Mouse (Mus musculus) 3T3-L1 (cell line): ENCODE data around the gene 2310039H08Rik.
"Not testable (repeated sequence)": the region's sequence is repeated elsewhere in the genome, so short reads cannot be mapped to it uniquely, and the experiment has no call there.

Experiments used
- DNase-seq: peaks from one replicate; pipeline ENCODE4 v3.0.0-alpha.2; 2015; ENCODE audit warnings: low read depth, low spot score

Gene 2310039H08Rik

DNA sequence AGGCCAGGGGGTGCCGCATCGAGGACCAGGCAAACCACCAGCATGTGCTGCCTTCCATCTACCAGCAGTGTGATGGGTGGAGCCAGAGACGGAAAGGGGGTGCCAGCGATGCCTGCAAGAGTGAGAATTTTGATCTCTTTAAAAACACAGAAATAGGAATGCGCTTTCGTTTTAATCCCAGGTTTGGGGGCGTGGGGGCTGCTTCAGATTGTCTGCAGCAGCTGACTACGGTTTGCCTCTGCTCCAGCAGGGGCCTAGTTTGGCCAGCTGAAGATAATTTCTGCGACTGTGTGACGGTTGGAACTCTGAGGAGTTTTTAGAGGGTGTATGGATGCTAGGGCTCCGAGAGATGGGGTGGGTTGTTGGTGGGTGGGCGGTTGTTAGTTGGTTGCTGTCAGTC, 13.7 kb upstream of the 2310039H08Rik start:
- no peak for DNase-seq

DNA sequence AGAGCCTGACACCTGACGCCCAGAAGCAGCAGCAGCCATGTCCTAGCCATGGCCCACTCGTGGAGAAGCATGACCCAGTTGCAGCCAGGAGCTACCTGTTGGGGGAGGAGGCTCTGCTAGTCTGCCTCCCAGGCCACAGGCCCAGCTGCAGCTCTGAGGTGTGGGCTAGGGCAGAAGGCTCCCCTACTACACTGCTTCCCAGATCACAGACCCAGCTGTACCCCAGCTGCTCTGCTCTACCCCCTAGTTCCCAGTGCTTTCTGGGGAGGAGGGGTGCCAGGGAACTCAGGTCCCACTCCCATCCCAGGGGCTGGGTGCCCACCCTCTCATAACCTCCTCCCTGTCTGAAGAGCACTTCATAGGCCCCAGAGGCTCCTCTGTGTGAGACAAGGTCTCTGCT, 8.9 kb upstream of the 2310039H08Rik start, which contains the start of gene Ptcra:
Gene Ptcra, minus strand, starts transcription at position 169 of the 400 bp plus-strand sequence.
- DNase-seq = no peak

DNA sequence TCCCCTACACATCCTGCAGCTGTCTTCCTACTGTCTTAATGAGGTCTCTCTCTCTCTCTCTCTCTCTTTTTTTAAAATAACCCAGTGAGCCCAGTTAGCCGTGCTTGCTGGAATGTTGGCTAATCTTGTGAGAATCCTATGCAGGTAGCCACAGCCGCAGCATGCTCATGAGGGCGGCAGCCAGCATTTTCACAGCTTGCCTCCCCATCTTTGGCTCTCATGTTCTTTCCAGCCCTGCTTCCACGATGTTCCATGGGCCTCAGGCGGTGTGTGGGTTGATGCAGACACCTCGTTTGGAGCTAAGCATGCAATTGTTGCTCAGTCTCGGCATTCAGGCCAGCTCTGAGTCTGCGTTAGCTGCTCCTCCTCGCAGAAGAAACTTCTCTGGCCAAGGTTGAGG, 7.5 kb upstream of the 2310039H08Rik start:
- DNase-seq = not testable (repeated sequence)

DNA sequence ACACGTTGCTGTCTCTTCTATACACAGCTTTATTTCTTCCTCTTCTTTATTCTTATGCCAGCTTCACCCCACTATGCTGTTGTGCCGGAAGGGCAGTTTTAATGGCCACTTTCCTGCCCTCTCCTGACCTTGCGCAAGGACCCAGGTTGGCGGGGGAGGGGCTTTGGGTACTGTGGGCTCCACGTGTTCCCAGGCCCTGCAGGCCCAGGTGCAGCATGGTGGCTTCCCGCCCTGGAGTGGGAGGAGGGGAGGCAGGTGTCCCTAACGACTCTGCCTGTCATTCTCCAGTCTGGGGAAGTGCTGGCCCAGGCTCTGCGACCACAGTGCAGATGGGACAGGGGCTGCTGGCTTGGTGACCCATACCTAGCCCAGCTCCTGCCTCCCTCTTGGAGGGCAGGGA, 4.6 kb upstream of the 2310039H08Rik start:
- no peak for DNase-seq

DNA sequence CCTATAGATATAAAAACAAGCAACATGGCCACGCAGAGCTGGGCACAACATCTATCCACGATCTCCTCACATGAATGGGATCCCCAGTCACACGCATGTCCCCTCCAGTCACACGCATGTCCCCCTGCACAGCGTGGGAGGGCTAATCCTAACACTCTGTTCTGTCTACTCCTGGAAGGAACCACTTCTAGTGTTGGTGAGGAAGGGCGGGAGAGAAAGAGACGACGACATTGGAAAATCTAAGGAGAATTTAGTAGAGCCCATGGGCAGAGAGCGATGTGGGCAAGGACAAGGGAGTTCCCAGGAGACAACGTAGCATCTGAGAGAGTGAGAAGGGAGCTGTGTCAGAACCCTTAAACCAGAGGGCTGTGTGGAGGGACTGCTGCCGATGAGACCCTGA, 1.9 kb upstream of the 2310039H08Rik start:
- DNase-seq = no peak

DNA sequence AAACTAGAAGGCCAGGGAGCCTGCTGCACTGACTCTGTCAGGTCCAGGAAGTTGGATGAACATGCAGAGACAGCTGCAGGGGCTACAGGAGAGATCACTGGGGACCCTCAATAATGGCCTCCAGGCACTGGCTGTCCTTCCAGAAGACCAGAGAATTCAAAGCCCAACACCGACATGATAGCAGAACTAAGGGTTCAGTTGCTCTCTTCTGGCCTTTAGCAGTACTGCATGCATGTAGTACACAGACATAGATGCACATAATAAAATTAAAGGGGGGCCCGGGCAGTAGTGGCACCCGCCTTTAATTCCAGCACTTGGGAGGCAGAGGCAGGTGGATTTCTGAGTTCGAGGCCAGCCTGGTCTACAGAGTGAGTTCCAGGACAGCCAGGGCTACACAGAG, 1.4 kb upstream of the 2310039H08Rik start:
- peak; percentile 33 for DNase-seq

DNA sequence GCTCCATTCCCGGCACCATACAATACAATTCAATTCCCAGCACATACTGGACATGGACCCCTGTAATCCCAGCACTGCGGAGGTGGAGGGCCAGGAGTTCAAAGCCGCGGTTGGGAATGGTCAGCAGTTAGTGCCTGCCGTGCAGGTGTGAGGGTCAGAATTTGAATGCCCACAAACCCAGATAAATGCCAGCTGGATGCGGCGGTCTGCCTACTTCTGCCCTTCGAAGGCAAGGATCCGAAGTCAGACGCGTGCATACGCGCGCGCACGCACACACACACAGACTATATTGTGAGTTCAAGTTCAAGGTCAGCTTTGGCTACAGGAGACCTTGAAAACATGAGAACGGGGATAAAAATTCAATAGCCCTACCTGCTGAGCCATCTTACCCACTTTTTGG, 819 bp upstream of the 2310039H08Rik start:
- no peak for DNase-seq

DNA sequence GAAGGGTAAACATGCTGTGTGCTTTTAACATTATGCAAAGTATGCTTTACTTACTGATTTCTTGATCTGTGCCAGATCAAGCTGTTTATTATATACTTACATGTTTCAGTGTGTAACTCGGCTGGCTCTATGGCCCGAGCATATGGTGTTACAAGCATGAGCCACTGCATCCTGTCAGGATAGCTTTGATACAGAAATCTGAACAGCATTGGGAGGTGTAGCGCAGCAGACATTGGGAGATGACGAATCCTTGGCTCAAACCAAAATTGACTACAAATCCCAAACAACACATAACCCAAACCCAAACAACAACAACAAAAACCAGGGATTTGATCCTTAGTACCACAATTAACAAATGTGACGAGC, 414 bp upstream of the 2310039H08Rik start:
- DNase-seq = no peak

DNA sequence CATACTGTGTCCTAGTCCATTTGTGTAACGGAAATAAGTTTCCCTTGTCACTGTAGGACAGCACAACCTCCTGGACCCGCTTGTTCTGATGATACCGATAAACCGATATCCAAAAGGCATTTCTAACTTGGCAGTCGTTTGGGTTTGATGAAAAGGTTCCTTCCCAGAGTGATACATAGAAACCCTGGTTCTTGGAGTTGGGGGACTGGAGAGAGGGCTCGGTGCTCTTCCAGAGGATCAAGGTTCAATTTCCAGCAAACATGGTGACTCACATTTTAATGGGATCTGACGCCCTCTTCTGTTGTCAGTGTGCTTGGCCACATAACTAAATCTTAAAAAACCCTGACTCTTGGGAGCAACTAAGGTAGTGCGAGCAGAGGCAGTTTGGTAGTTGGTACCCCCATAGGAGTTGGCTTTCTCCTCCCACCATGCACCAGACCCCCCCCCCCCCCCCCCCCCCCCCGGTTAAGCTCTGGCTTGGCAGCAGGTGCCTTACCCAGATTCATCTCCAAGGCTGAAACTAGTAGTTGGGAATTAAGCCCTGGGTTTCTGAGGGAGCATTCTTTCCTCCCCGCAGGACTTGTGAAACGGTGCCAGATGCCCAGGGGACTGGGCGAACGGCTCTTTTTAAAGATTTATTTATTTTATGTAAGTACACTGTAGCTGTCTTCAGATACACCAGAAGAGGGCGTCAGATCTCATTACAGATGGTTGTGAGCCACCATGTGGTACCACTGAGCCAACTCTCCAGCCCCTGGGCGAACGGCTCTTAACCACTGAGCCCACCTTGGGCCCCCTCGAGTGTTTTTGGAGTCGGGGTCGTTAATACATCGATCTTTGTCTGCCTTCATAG, 1.1 kb downstream of the 2310039H08Rik start:
- DNase-seq = peak; percentile 76

DNA sequence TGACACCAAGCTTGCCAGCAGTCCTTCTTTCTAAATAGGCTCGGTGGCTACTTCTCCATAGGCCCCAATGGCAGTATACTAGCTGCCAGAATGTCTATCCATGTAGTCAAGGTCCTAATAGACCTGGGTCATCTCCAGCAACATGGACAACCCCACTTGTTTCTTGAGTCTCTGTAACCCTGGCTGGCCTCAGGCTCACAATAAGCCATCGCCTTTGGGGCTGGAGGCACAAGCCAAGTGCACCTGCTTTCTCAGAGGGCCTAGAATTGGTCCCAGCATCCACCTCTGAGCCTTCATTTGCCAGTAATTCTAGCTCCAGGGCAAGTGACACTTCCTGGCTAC, 1.7 kb downstream of the 2310039H08Rik start:
- DNase-seq = no peak

DNA sequence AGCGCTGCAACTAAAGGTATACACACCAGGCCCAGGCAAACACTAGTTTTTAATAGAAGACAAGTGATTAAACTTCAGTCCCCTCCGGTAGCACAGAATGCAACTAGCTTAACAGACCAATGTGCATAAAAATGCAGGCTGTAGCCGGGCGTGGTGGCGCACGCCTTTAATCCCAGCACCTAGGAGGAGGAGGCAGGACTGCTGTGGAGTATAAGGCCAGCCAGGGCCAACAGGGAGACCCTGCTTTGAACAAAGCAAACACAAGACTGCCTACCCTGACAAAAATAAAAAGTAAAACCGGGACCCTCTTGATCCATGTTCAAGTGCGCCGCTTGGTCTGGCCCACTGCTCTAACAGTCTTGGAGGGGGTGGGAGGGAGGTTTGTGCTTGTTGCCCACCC, 2.6 kb downstream of the 2310039H08Rik start:
- DNase-seq = no peak

DNA sequence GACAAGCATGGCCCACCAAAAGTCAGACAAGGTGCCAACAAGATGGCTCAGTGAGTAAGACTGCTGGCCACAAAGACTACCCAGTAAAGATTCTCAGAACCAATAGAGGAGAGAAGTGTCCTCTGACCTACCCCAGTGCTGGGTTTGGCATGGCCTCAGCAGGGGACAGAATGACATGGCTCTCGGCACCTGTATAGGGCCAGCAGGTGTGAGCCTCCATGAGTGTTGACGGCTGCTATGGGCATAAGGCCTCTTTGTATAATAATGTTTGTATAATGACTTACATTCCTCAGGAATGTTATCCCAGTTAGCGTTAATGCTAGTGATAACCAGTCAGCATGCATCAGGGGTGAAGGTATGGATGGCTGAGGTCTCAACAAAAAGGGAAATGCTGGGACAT, 3.7 kb downstream of the 2310039H08Rik start:
- DNase-seq = no peak

DNA sequence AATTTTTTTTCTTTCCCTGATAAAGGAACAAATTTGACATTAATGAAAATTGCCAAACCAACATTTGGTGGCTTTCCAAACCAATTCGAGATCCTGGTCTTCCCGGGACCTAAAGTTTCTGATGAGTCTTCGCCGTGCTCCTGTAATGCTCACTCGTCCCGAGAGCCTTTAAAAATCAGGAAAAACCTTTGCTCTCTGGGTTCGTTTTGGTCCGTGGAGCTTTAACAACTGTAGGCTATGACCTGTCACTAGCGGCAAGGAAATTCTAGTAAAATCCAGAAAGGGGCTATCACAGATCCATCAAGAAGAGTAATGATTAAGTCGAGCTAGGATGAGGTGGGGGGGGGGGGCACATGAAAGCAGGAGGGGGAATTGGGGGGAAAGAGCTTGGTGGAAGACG, 9.4 kb downstream of the 2310039H08Rik start:
- peak; percentile 46 for DNase-seq

DNA sequence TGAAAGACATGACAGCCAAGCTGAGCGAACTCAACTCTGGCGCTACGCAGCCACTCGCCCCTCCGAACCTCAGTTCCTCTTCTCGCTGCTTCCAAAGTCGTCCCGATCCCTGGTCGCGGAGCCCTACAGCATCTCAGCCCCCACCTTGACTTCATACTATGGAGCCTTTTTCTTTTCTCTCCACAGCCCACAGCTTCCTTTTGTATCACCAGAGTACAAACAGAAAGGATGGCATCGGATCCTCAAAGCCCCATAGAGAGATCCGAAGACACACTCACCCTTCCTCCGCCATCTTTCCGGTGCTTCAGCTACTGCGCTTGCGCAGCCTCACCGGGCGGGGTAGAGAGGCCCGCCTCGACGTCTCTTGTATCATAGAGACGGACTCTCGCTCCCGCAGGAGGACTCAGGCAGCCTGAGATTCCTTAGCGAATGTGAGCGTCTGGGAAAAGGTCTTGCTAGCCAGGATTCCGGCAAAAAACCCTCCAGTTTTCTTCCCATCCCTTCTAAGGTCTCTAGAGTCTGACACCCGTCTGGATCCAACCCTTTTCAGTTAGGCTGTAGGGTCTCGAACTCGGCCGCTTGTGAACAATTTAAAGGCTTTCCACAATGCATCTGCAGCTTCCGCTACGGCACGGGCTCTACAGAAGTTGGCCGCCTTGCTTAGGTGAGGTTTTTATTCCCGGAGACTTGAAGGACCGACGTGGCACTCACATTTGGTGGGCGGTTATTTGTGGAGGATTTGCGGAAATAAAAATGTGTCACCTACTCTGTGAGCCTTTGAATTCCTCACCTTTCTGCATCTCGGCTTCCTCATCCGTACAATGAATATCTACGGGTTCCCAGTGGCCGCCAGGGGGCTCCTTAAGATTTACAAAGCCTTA, 10.1 kb downstream of the 2310039H08Rik start, which contains the start of gene Rpl7l1:
Gene Rpl7l1, minus strand, starts transcription at position 332 of the 881 bp plus-strand sequence.
- DNase-seq = peak; percentile 95

DNA sequence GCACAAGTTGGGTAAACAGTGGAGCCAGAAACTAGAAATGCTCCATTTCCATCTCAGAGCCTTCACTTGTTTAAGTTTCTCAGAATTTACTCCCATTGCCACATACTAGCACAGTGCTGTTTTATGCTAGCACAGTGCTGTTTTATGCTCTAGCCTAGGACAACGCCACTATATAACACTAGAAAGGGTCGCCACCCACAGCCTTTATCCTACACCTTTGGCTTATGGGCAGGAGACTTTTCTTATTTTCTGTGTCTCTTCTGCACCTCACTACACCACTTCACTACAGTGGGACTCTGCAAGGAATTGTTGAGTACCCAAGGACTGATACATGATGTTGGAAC, 10.8 kb downstream of the 2310039H08Rik start:
- DNase-seq = no peak

DNA sequence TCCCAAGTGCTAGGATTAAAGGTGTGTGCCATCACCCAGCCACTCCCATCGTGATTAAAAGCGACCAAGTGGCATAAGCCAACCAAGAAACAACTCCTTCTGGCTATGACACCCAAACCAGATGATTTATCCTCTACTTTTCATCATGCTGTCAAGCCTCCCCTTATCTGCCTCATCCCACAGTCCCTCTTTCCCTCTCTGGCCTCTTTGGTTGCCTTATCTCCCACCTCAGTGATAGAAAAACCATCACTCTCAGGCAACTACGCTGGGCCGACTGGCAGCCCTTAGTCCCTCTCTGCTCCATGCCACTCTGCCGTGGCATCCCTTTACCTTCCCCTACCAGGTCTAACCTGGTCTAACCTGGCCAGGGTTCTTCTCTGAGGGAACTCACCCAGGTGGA, 14.5 kb downstream of the 2310039H08Rik start:
- no peak for DNase-seq

DNA sequence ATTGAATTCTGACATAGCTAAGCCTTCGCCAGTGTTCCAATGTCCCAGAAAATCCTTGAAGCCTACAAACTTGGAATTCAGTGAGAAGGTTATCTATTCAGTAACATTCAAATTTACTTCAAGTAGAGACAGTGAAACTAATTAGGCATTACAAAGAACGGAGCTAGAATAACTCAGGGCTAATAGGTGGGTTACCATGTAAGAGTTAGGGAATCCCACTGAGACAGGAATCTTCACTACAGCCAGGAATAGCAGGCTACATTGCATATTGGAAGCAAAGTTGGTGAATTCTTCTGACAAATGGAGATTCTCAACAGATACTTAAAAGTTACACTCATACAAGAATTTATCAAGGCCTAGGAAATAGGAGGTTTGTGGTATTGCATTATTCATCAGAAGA, 15.5 kb downstream of the 2310039H08Rik start:
- not testable (repeated sequence) for DNase-seq

DNA sequence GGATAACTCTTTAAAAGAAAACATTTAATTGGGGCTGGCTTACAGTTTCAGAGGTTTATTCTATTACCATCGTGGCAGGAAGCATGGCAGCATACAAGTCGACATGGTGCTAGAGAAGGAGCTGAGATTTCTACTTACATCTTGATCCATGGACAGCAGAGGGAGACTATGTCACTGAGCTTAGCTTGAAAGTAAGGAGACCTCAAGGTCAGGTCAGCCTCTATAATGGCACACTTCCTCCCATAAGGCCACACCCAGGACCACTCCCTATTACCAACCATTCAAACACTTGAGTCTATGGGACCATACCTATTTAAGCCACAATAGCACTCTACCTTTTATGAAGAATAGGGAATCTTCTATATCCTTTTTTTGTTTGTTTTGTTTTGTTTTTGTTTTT, 20.5 kb downstream of the 2310039H08Rik start:
- DNase-seq = no peak

DNA sequence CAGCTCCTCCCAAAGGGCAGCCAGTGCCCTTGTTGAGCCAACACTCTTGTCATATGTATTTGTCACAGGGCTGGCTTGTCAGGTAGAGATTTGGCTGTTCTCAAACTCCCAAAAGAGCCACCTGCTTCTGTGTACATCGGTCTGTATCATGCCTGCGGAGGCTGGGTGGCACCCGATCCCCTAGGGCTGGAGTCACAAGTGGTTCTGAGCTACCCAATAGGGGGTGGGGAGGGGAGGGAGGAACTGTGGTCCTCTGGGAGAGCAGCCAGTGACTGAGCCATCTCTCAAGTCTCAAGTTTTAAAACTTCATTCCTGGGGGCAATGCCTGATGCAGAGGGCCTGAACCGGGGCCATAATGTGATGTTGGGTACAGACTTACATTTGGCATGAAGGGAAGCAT, 24.3 kb downstream of the 2310039H08Rik start:
- DNase-seq = no peak

DNA sequence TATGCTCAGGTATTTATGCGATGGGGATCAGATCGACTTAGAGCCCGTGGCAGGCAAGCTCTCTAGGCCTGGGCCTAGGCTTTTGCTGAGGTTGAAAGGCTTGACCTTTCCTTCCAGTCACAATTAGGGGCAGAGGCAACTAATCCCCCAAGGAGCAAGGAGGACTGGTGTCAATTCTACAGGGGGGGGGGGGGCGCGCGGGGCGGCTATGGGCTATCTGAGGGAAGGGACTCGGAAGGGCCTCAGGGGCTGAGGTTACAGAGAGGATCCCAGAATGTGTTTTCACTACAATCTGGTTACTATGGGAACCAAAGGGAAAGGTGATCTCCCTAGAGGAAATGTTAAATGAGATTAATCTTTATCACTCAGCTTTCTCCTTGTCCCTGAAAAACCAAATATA, 25.0 kb downstream of the 2310039H08Rik start:
- no peak for DNase-seq

DNA sequence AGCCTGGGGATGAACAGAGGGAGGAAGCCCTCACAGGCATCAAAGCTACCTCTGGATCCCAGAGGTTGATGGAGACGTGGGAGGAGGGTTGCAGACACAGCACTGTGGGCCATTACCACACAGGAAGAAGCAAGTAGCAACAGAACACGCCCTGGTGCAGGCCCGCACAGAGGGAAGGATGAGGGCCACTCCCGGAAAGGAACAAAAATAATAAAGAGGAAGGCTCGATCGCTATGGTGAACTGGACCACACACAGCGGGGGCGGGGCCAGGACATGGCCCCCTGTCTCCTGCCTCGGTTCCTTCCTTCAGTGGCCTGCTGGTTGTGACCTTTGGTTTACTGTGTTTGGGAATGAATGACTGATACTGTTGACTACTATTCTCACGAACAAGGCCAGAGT, 27.2 kb downstream of the 2310039H08Rik start:
- no peak for DNase-seq

DNA sequence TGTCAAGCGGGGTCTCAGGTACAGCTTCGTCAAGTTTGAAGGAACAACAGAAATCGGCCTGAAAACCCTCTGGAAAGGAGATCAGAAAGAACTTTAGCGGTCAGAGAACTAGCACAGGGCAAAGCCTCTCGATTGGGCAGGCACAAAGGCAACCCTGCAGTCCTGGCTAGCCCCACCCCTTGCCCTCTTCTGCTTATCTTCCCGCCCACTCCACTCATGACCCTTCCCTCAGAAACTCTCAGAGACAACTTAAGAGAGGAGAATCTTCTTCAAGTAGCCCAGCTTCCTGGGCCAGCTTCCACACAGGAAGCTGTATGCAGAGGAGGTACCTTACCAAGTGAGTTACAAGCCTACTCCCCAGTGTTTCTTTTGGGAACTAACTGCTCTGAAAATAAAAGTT, 29.3 kb downstream of the 2310039H08Rik start:
- no peak for DNase-seq

DNA sequence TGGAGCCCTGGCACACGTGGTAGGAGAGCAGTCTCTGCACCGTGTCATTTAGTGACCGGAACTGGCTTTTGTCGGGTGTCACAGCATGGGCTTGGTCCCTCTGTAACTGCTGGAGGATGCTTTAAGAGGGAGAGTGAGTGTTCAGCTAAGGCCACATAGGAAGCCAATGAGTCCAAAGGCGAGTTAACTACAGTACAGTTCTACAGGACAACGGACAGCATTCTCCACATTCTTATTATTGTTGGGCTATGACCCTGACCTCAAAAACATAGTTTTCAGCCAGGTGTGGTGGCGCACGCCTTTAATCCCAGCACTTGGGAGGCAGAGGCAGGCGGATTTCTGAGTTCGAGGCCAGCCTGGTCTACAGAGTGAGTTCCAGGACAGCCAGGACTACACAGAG, 35.9 kb downstream of the 2310039H08Rik start:
- no peak for DNase-seq
